ENCODE assay signal across 20 mouse cellular contexts in genomic region chr5:64683419-64683818, GRCm38 (mm10).
DNase-seq lines count a peak whose midpoint lies in the region; ATAC-seq and TF ChIP-seq lines count a peak whose summit lies in the region.
"Had no signal": no experiment of that assay in that cellular context is flagged by ENCODE, and none has a peak within 500 bp of the region (broad histone marks: within the 10 kb centered on the region; RNA-seq: fewer than 3 reads in every experiment).

No protein-coding gene starts in this region.

- peak in 1 of 2 experiments; percentile 45; a peak in 2 of 4 replicates for TF ChIP-seq EP300 in MEL (IDR thresholded peaks at IDR 0.05; ENCODE audit: low read depth in 1 of 2, low read length in 2 of 2)

- H3K9ac ChIP-seq in ES-E14 (ENCODE audit: insufficient read depth, low read depth, low read length, poor library complexity, severe bottlenecking), result no peak overlapping the region
- no peak overlapping the region for H3K9ac ChIP-seq in MEL (ENCODE audit: control insufficient read depth, low read depth, low read length, poor library complexity, severe bottlenecking)
- H3K9ac ChIP-seq in midbrain, embryonic 15.5 days, result no peak overlapping the region
- H3K9ac ChIP-seq: embryonic facial prominence, embryonic 12.5 days; forebrain, embryonic 13.5 days; forebrain, embryonic 15.5 days; forebrain, postnatal 0 days had no signal

- H3K9me3 ChIP-seq in ES-E14 (ENCODE audit: control insufficient read depth, insufficient read depth, low read depth, low read length), result no peaks in the 10 kb centered on the region
- no peaks in the 10 kb centered on the region for H3K9me3 ChIP-seq in MEL (replicated peaks; ENCODE audit: insufficient read depth, low read length)
- no peaks in the 10 kb centered on the region for H3K9me3 ChIP-seq in midbrain, embryonic 15.5 days
- H3K9me3 ChIP-seq: embryonic facial prominence, embryonic 12.5 days; forebrain, embryonic 15.5 days had no signal

- TF ChIP-seq POLR2A in MEL (IDR thresholded peaks at IDR 0.05; ENCODE audit: control insufficient read depth in 1 of 2, insufficient read depth in 1 of 2, low read depth in 1 of 2, low read length in 2 of 2, poor library complexity in 1 of 2), result no peak

- H3K36me3 ChIP-seq in ES-E14 (ENCODE audit: control insufficient read depth, insufficient read depth, low read length, poor library complexity, severe bottlenecking) (no peaks in the 10 kb centered on the region), MEL (ENCODE audit: control insufficient read depth in 1 of 2, insufficient read depth in 2 of 2, low read length in 2 of 2) (peaks cover 0 to 34% of the 10 kb centered on the region in 2 experiments; a peak in 2 of 4 replicates)
- no peaks in the 10 kb centered on the region for H3K36me3 ChIP-seq in midbrain, embryonic 15.5 days (replicated peaks)
- H3K36me3 ChIP-seq: embryonic facial prominence, embryonic 10.5 days; embryonic facial prominence, embryonic 12.5 days; forebrain, embryonic 15.5 days had no signal

- 92% methylated on average over 4 of the region's 4 CpGs for WGBS in midbrain, embryonic 15.5 days

- no peak for TF ChIP-seq CTCF in MEL (IDR thresholded peaks at IDR 0.05 in 2 of 3, conservative IDR thresholded peaks at IDR 0.05 in 1 of 3; ENCODE audit: control insufficient read depth in 1 of 3, insufficient read depth in 1 of 3, low read depth in 2 of 3, low read length in 3 of 3, poor library complexity in 1 of 3, severe bottlenecking in 1 of 3)

- no peak for ATAC-seq in midbrain, embryonic 15.5 days (replicated peaks)
- ATAC-seq in frontal cortex, adult (ENCODE audit: low TSS enrichment), result no peak
- ATAC-seq: forebrain, embryonic 13.5 days; forebrain, embryonic 15.5 days; forebrain, postnatal 0 days had no signal

- no peak for TF ChIP-seq RAD21 in MEL (IDR thresholded peaks at IDR 0.05; ENCODE audit: low read depth, low read length)

- no peaks in the 10 kb centered on the region for H3K27me3 ChIP-seq in MEL (ENCODE audit: control insufficient read depth in 1 of 2, insufficient read depth in 2 of 2, low read length in 2 of 2)
- H3K27me3 ChIP-seq in midbrain, embryonic 15.5 days (replicated peaks), result no peaks in the 10 kb centered on the region
- H3K27me3 ChIP-seq: embryonic facial prominence, embryonic 12.5 days; forebrain, embryonic 13.5 days; forebrain, embryonic 15.5 days had no signal

- H3K4me1 ChIP-seq in ES-E14 (ENCODE audit: control insufficient read depth in 2 of 2, insufficient read depth in 2 of 2, low read length in 2 of 2, poor library complexity in 1 of 2), result peaks cover 0 to 10% of the 10 kb centered on the region in 2 experiments; a peak in 2 of 4 replicates
- H3K4me1 ChIP-seq in MEL (ENCODE audit: control insufficient read depth in 1 of 2, insufficient read depth in 2 of 2, low read length in 2 of 2), result peaks cover 8 to 31% of the 10 kb centered on the region in 2 experiments
- no peaks in the 10 kb centered on the region for H3K4me1 ChIP-seq in midbrain, embryonic 15.5 days
- H3K4me1 ChIP-seq: embryonic facial prominence, embryonic 12.5 days; forebrain, embryonic 13.5 days; forebrain, embryonic 15.5 days had no signal

- no peaks in the 10 kb centered on the region for H3K79me2 ChIP-seq in MEL (ENCODE audit: control insufficient read depth, insufficient read depth, low read length, poor library complexity)

- no peak overlapping the region for H3K4me2 ChIP-seq in midbrain, embryonic 15.5 days
- H3K4me2 ChIP-seq: embryonic facial prominence, embryonic 12.5 days; forebrain, embryonic 13.5 days; forebrain, embryonic 15.5 days had no signal

- H3K4me3 ChIP-seq in ES-E14 (ENCODE audit: insufficient read depth in 1 of 2, low read depth in 1 of 2, low read length in 2 of 2, poor library complexity in 1 of 2, severe bottlenecking in 1 of 2), result no peak overlapping the region
- no peak overlapping the region for H3K4me3 ChIP-seq in MEL (ENCODE audit: control insufficient read depth in 1 of 2, insufficient read depth in 1 of 2, low read depth in 2 of 2, low read length in 2 of 2)
- no peak overlapping the region for H3K4me3 ChIP-seq in midbrain, embryonic 15.5 days
- H3K4me3 ChIP-seq: embryonic facial prominence, embryonic 10.5 days; embryonic facial prominence, embryonic 12.5 days; forebrain, embryonic 13.5 days; forebrain, embryonic 15.5 days had no signal

- no peak overlapping the region for H3K27ac ChIP-seq in ES-E14 (ENCODE audit: insufficient read depth, low read depth, low read length, poor library complexity, severe bottlenecking)
- H3K27ac ChIP-seq in MEL (ENCODE audit: control insufficient read depth, low read depth, low read length), result peak overlapping the region; percentile 51
- no peak overlapping the region for H3K27ac ChIP-seq in midbrain, embryonic 15.5 days
- H3K27ac ChIP-seq: embryonic facial prominence, embryonic 10.5 days; embryonic facial prominence, embryonic 12.5 days; forebrain, embryonic 13.5 days; forebrain, embryonic 15.5 days had no signal

- no peak for DNase-seq in ES-E14 (ENCODE audit: low read depth, low spot score)
- peak; percentile 82 for DNase-seq in MEL (ENCODE audit: low read depth, low spot score)
- peak; percentile 25 for DNase-seq in induced T-regulatory cell, adult 2 months (ENCODE audit: low read depth)
- DNase-seq in right cerebral cortex, postnatal 14 days, result no peak
- no peak for DNase-seq in urinary bladder, postnatal 14 days (ENCODE audit: low spot score)
- DNase-seq: adrenal gland, adult 8-10 months; adrenal gland, postnatal 14 days; adrenal gland, postnatal 36 days; cerebellum, adult 11-12 months; cerebellum, adult 2 months; cerebellum, adult 9-10 months; cerebellum, postnatal 10 days; cerebellum, postnatal 25 days; forebrain, postnatal 0 days had no signal

- in situ Hi-C loops in ES-E14 (cut with MboI; ENCODE audit: low sequenced_read_pairs in 2 of 2, unreplicated experiment in 2 of 2), result no loop called here

TF ChIP-seq in ES-E14, 5 proteins besides CTCF, POLR2A, EP300 and RAD21:
- TF ChIP-seq HCFC1 (IDR thresholded peaks at IDR 0.05; ENCODE audit: borderline replicate concordance, insufficient read depth, low read length) (0 out of 2 replicates have a peak, but pooled peaks have one; percentile 46), CHD2 (IDR thresholded peaks at IDR 0.05; ENCODE audit: low read depth, low read length) (no peak)
TF ChIP-seq in ES-E14: peak in this region for 1.

TF ChIP-seq in MEL, 35 proteins besides CTCF, POLR2A, EP300 and RAD21:
- TF ChIP-seq USF1 (IDR thresholded peaks at IDR 0.05; ENCODE audit: low read depth, low read length) (no peak), SIN3A (IDR thresholded peaks at IDR 0.05; ENCODE audit: low read length) (peak; percentile 29; the same call in 1 of the 2 replicates), ZNF384 (IDR thresholded peaks at IDR 0.05; ENCODE audit: low read depth, low read length) (no peak), MAFK (IDR thresholded peaks at IDR 0.05; ENCODE audit: borderline replicate concordance, low read depth, low read length) (no peak), MXI1 (IDR thresholded peaks at IDR 0.05; ENCODE audit: low read depth, low read length) (no peak), HCFC1 (IDR thresholded peaks at IDR 0.05; ENCODE audit: low read depth, low read length) (peak; percentile 91), KAT2A (conservative IDR thresholded peaks at IDR 0.05; ENCODE audit: low read depth, low read length) (peak; percentile 39; the same call in 1 of the 2 replicates), GATA1 (IDR thresholded peaks at IDR 0.05; ENCODE audit: low read depth, low read length) (no peak)
TF ChIP-seq in MEL: peak in this region for 3.

Comparison
In these comparisons a context has a peak if more than half of its experiments do, and no peak if none do; other contexts are left out.
1. DNase-seq: peak in MEL (single experiment) and induced T-regulatory cell, adult 2 months (single experiment); none in ES-E14 (single experiment), right cerebral cortex, postnatal 14 days (single experiment) and urinary bladder, postnatal 14 days (single experiment).